Mouse (Mus musculus): ENCODE results near the gene Sept5. TPM values are rescaled to one million over a fixed set of nuclear protein-coding genes. Genes with fewer than 3 reads are reported as not detected.

The Sept5 gene
- polyA plus RNA-seq, 1 experiment from 2014 or later: 8.4 TPM

DNA sequence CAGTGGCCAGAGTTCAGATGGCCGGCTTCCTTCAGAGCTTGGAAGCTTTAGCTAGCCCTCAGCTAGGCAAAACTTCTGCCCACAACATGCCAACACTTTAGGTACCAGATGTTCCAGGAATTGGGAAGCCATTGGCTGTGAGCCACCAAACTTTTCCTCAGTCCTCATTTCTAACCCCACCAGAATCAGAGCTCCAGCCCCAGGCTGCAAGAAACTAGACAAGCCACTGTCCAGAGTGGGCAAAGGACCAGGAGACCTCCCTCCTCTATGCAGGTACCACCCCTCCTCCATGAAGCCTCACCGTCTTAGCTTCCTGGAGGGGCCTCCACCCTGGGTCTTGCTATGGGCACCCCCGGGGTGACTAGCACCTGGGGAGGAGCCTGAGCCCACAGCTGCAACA, 2.6 kb downstream of the Sept5 start:
- H3K9me3 ChIP-seq (replicated peaks; ENCODE audit: control insufficient read depth, low read length): no peaks in the 10 kb centered on the region
- WGBS: 50% methylated on average over 3 of the region's 3 CpGs
- H3K9ac ChIP-seq (ENCODE audit: low read length): no peak overlapping the region
- no peak overlapping the region for H3K27ac ChIP-seq (ENCODE audit: low read length)
- H3K4me1 ChIP-seq (ENCODE audit: control insufficient read depth, insufficient read depth, low read length): peaks cover 13% of the 10 kb centered on the region
- ATAC-seq (replicated peaks; ENCODE audit: extremely low read depth, insufficient read depth, low FRiP score): no peak
- no peaks in the 10 kb centered on the region for H3K36me3 ChIP-seq (ENCODE audit: control insufficient read depth, insufficient read depth)
- H3K4me3 ChIP-seq (ENCODE audit: low read length): no peak overlapping the region
- peaks cover 73% of the 10 kb centered on the region for H3K27me3 ChIP-seq (ENCODE audit: control insufficient read depth, insufficient read depth, low read length)
- no peak overlapping the region for H3K4me2 ChIP-seq (ENCODE audit: low read depth, low read length)

DNA sequence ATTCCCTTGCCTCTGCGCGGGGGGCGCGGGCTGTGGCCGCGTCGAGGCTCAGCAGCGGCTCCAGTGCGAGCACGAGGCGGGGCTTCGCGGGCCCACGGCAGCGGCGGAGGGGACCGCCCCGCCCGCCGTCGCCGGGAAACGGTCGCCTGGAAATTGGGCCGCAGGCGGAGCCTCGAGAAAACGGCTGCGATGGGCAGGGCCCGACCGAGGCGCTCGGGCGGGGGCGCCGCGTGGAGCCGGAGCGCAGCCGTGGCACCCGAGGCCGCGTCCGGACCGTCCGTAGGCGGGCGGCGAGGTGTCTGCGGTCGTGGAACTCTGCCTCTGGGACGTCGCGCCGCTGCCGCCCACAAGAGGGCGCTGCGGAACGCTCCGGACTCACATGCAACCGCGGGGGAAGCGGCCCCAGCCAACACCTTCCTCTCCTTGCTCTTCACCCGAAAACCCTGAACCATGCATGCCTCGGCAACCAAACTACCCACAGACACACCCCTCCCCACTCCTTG, 3.3 kb downstream of the Sept5 start, which contains the start of gene Gm49601:
Gm49601 (minus strand) TSS at position 52 of the 503 bp plus-strand sequence.
- Histone ChIP-seq H3K4me3 (ENCODE audit: low read length) (peak within 1 kb of the TSS; percentile 59), H3K27me3 (ENCODE audit: control insufficient read depth, insufficient read depth, low read length) (peaks cover 75% of the 10 kb centered on the region), H3K4me2 (ENCODE audit: low read depth, low read length) (peak within 1 kb of the TSS; percentile 86), H3K27ac (ENCODE audit: low read length) (no peak within 1 kb of the TSS), H3K9ac (ENCODE audit: low read length) (peak within 1 kb of the TSS; percentile 73), H3K9me3 (replicated peaks; ENCODE audit: control insufficient read depth, low read length) (no peaks in the 10 kb centered on the region), H3K4me1 (ENCODE audit: control insufficient read depth, insufficient read depth, low read length) (peaks cover 20% of the 10 kb centered on the region), H3K36me3 (ENCODE audit: control insufficient read depth, insufficient read depth) (no peaks in the 10 kb centered on the region)
- WGBS: under 1% methylated on average over 65 of the region's 65 CpGs
- ATAC-seq (replicated peaks; ENCODE audit: extremely low read depth, insufficient read depth, low FRiP score): peak; percentile 19

DNA sequence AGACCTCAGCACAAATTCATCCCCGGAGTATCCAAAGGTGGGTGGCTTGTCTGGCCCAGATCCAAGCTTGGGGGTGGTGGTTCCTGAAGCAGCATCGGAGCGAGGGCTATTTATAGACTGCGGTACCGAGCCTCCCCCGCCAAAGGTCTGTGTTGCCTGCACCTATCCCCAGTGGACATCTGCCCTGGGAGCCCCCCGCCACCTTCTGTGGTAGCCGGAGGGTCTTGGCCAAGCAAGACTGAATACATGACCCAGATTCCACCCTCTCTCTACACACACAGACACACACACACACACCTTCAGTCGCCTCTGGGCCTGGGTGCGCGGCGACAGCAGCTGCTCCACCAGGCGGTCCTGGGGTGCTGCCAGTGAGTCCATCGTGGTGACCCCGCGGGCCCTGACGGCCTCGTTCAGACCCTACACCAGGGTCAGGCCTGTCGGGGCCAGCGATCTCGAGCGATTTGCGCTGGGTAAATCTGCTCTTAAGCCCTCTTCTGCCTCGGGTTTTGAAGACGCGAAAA, 3.9 kb downstream of the Sept5 start:
- 11% methylated on average over 26 of the region's 26 CpGs for WGBS
- no peak overlapping the region for H3K27ac ChIP-seq (ENCODE audit: low read length)

DNA sequence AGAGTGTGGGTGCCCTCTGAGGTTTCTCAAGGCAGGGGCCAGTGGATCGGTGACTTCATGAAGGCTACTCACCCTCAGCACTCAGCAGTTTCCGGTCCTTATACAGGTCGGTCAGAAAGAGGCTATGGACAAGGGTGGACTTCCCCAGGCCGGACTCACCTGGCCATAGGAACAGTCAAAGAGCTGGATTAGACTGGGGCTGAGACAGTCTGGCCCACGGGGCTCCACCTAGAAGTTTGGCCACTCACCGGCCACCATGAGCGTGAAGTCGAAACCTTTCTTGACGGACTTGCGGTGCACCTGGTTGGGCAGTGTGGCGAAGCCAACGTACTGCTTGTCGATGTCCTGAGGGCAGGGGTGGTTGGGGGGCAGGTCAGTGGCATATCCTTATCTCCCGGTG, 4.7 kb downstream of the Sept5 start:
- Histone ChIP-seq H3K4me2 (ENCODE audit: low read depth, low read length) (no peak overlapping the region), H3K36me3 (ENCODE audit: control insufficient read depth, insufficient read depth) (no peaks in the 10 kb centered on the region), H3K27me3 (ENCODE audit: control insufficient read depth, insufficient read depth, low read length) (peaks cover 79% of the 10 kb centered on the region), H3K9ac (ENCODE audit: low read length) (no peak overlapping the region), H3K27ac (ENCODE audit: low read length) (no peak overlapping the region), H3K9me3 (replicated peaks; ENCODE audit: control insufficient read depth, low read length) (no peaks in the 10 kb centered on the region), H3K4me1 (ENCODE audit: control insufficient read depth, insufficient read depth, low read length) (peaks cover 26% of the 10 kb centered on the region), H3K4me3 (ENCODE audit: low read length) (no peak overlapping the region)
- no peak for ATAC-seq (replicated peaks; ENCODE audit: extremely low read depth, insufficient read depth, low FRiP score)
- WGBS: 46% methylated on average over 14 of the region's 14 CpGs

More for the DNA sequence above, 3.9 kb downstream of the Sept5 start:
- Histone ChIP-seq H3K9me3 (replicated peaks; ENCODE audit: control insufficient read depth, low read length) (no peaks in the 10 kb centered on the region), H3K36me3 (ENCODE audit: control insufficient read depth, insufficient read depth) (no peaks in the 10 kb centered on the region), H3K4me1 (ENCODE audit: control insufficient read depth, insufficient read depth, low read length) (peaks cover 25% of the 10 kb centered on the region), H3K9ac (ENCODE audit: low read length) (peak overlapping the region; percentile 73), H3K4me2 (ENCODE audit: low read depth, low read length) (peak overlapping the region; percentile 86), H3K4me3 (ENCODE audit: low read length) (peak overlapping the region; percentile 59), H3K27me3 (ENCODE audit: control insufficient read depth, insufficient read depth, low read length) (peaks cover 79% of the 10 kb centered on the region)
- no peak for ATAC-seq (replicated peaks; ENCODE audit: extremely low read depth, insufficient read depth, low FRiP score)

DNA sequence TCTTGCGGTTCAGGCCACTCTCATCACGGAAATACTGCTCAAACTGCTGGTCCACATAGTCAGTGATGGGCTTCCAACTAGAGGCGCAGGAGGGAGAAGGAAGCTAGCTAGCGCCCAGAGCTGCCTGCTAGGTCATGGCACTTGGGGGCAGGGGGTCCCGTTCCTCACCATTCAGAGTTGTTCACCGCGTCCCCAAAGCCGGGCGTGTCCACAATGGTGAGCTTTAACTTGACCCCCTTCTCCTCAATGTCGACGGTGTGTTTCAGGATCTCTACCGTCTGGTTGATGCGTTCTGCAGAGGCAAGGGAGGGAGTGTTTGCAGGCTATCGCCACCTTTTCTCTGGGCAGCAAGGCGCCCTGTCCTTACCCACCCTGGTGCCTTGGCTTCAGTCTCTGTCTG, 5.1 kb downstream of the Sept5 start:
- ATAC-seq (replicated peaks; ENCODE audit: extremely low read depth, insufficient read depth, low FRiP score): no peak
- peaks cover 82% of the 10 kb centered on the region for H3K27me3 ChIP-seq (ENCODE audit: control insufficient read depth, insufficient read depth, low read length)
- WGBS: 38% methylated on average over 15 of the region's 15 CpGs

GRCm38 (mm10) chr16:18623751-18624540, 5.8 kb downstream of the Sept5 start:
- Histone ChIP-seq H3K4me1 (ENCODE audit: control insufficient read depth, insufficient read depth, low read length) (peaks cover 23% of the 10 kb centered on the region), H3K27me3 (ENCODE audit: control insufficient read depth, insufficient read depth, low read length) (peaks cover 89% of the 10 kb centered on the region), H3K9me3 (replicated peaks; ENCODE audit: control insufficient read depth, low read length) (no peaks in the 10 kb centered on the region), H3K27ac (ENCODE audit: low read length) (no peak overlapping the region), H3K4me3 (ENCODE audit: low read length) (no peak overlapping the region), H3K36me3 (ENCODE audit: control insufficient read depth, insufficient read depth) (no peaks in the 10 kb centered on the region), H3K4me2 (ENCODE audit: low read depth, low read length) (no peak overlapping the region), H3K9ac (ENCODE audit: low read length) (no peak overlapping the region)
- 43% methylated on average over 15 of the region's 15 CpGs for WGBS
- no peak for ATAC-seq (replicated peaks; ENCODE audit: extremely low read depth, insufficient read depth, low FRiP score)

More for the DNA sequence above, 5.1 kb downstream of the Sept5 start:
- H3K4me2 ChIP-seq (ENCODE audit: low read depth, low read length): no peak overlapping the region
- H3K9me3 ChIP-seq (replicated peaks; ENCODE audit: control insufficient read depth, low read length): no peaks in the 10 kb centered on the region
- H3K4me1 ChIP-seq (ENCODE audit: control insufficient read depth, insufficient read depth, low read length): peaks cover 25% of the 10 kb centered on the region
- H3K36me3 ChIP-seq (ENCODE audit: control insufficient read depth, insufficient read depth): no peaks in the 10 kb centered on the region
- no peak overlapping the region for H3K4me3 ChIP-seq (ENCODE audit: low read length)
- no peak overlapping the region for H3K27ac ChIP-seq (ENCODE audit: low read length)
- H3K9ac ChIP-seq (ENCODE audit: low read length): no peak overlapping the region

DNA sequence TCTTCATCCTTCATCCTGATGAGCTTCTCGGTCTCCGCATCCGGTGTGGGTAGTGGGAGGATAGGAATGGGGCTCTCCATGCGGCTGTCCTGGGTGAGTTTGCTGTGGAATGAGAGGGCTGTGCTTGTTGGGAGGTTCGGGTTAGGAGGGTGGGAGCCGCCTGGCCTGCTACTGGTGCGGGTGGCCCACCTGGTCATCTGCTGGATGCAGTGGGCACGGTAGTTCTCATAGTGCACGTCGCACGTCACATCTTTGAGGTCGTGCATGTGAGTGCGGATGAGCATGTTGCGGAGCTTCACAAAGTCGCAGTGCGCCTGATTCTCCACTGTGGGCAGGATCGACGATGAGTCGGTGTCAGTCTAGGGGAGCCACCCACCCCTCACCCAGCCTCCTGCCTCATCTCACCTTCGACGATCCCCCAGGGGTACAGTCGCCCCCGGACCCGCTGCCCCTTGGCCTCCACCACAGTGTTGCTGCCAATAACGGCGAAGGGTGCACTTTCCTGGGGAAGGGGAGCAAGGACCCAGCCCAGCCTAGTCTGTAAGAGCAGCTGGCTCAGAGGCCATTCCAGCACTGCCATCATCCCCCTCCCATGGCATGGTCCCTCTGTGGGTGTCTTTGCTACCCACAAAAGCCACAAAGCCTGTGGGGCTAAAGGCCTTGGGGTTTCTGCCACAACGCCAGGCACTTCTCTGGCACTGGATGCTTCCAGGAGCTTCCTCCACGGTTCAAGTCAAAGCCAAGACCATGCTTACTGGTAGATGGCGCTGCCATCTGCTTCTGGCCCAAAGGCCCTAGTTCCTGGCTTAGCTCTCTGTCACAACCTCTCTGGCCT, 6.6 kb downstream of the Sept5 start:
- peaks cover 23% of the 10 kb centered on the region for H3K4me1 ChIP-seq (ENCODE audit: control insufficient read depth, insufficient read depth, low read length)
- no peak for ATAC-seq (replicated peaks; ENCODE audit: extremely low read depth, insufficient read depth, low FRiP score)
- H3K9ac ChIP-seq (ENCODE audit: low read length): no peak overlapping the region
- H3K9me3 ChIP-seq (replicated peaks; ENCODE audit: control insufficient read depth, low read length): no peaks in the 10 kb centered on the region
- 45% methylated on average over 29 of the region's 29 CpGs for WGBS
- H3K27me3 ChIP-seq (ENCODE audit: control insufficient read depth, insufficient read depth, low read length): peaks cover 92% of the 10 kb centered on the region
- H3K4me3 ChIP-seq (ENCODE audit: low read length): no peak overlapping the region
- no peak overlapping the region for H3K27ac ChIP-seq (ENCODE audit: low read length)
- H3K4me2 ChIP-seq (ENCODE audit: low read depth, low read length): no peak overlapping the region
- H3K36me3 ChIP-seq (ENCODE audit: control insufficient read depth, insufficient read depth): no peaks in the 10 kb centered on the region

- whole genome bisulfite sequencing: 20% methylated on average over 17 of the region's 17 CpGs
- ATAC-seq (replicated peaks; ENCODE audit: extremely low read depth, insufficient read depth, low FRiP score): no peak
- peak within 1 kb of the TSS; percentile 62 for H3K9ac ChIP-seq (ENCODE audit: low read length)
- peaks cover 30% of the 10 kb centered on the region for H3K4me1 ChIP-seq (ENCODE audit: control insufficient read depth, insufficient read depth, low read length)
- peak within 1 kb of the TSS; percentile 83 for H3K4me2 ChIP-seq (ENCODE audit: low read depth, low read length)
- no peak within 1 kb of the TSS for H3K27ac ChIP-seq (ENCODE audit: low read length)
- peak within 1 kb of the TSS; percentile 56 for H3K4me3 ChIP-seq (ENCODE audit: low read length)
- H3K36me3 ChIP-seq (ENCODE audit: control insufficient read depth, insufficient read depth): no peaks in the 10 kb centered on the region
- no peaks in the 10 kb centered on the region for H3K9me3 ChIP-seq (replicated peaks; ENCODE audit: control insufficient read depth, low read length)
- H3K27me3 ChIP-seq (ENCODE audit: control insufficient read depth, insufficient read depth, low read length): peaks cover 90% of the 10 kb centered on the region
Observed at GRCm38 (mm10) chr16:18622019-18622418, 7.7 kb downstream of the Sept5 start, which contains the start of gene Gp1bb. Gp1bb (minus strand) TSS chr16:18622403.

All from heart, embryonic 16.5 days (tissue).